Comparison of ENCODE assay signal across 32 mouse cellular contexts in the genomic region with DNA sequence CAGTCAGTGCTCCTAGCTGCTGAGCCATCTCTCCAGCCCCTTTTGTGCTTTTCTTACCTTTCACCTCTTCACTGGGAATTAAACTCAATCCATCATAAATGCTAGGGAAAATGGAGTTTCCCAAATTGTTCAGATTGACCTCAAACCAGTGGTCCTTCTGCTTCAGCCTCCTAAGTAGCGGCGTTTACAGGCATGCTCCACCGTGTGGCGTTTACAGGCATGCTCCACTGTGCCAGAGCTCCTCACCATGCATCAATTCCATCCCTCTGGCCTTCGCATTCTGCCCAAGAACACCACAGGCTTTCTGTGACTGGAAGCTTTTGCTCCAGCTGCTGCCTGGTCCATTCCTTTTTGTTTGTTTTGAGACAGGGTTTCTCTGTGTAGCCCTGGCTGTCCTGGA. TPM values are rescaled to one million over a fixed set of nuclear protein-coding genes. Genes with fewer than 3 reads are reported as not detected.
DNase-seq lines count a peak whose midpoint lies in the region; ATAC-seq and TF ChIP-seq lines count a peak whose summit lies in the region.
"Had no signal": no experiment of that assay in that cellular context is flagged by ENCODE, and none has a peak within 500 bp of the region (broad histone marks: within the 10 kb centered on the region; RNA-seq: fewer than 3 reads in every experiment).

No protein-coding gene starts in this region.

- peaks cover 15% of the 10 kb centered on the region for H3K4me1 ChIP-seq in liver, postnatal 0 days (ENCODE audit: insufficient read depth)
- H3K4me1 ChIP-seq in liver, embryonic 11.5 days (replicated peaks; ENCODE audit: control insufficient read depth, insufficient read depth, low read length), result peaks cover 3% of the 10 kb centered on the region
- peaks cover 5% of the 10 kb centered on the region for H3K4me1 ChIP-seq in testis, adult 2 months (ENCODE audit: control insufficient read depth, insufficient read depth, low read length)
- peaks cover 35% of the 10 kb centered on the region for H3K4me1 ChIP-seq in hindbrain, embryonic 10.5 days (replicated peaks)

- H3K9ac ChIP-seq in liver, postnatal 0 days (replicated peaks), result no peak overlapping the region
- H3K9ac ChIP-seq in liver, embryonic 11.5 days (ENCODE audit: low read depth, low read length), result no peak overlapping the region
- H3K9ac ChIP-seq: embryonic facial prominence, embryonic 12.5 days; heart, embryonic 13.5 days; hindbrain, embryonic 15.5 days; liver, embryonic 15.5 days had no signal

- peaks cover 1% of the 10 kb centered on the region; the same call in 1 of the 2 replicates for H3K36me3 ChIP-seq in liver, postnatal 0 days (replicated peaks; ENCODE audit: insufficient read depth, low read length)
- H3K36me3 ChIP-seq in liver, embryonic 11.5 days (ENCODE audit: control insufficient read depth, insufficient read depth, low read length), result no peaks in the 10 kb centered on the region
- H3K36me3 ChIP-seq in testis, adult 2 months (ENCODE audit: control insufficient read depth, insufficient read depth, low read length), result no peaks in the 10 kb centered on the region
- H3K36me3 ChIP-seq in hindbrain, embryonic 10.5 days, result no peaks in the 10 kb centered on the region
- H3K36me3 ChIP-seq: embryonic facial prominence, embryonic 12.5 days; forebrain, embryonic 10.5 days; heart, embryonic 13.5 days; hindbrain, embryonic 15.5 days had no signal

- no peak overlapping the region for H3K4me2 ChIP-seq in liver, postnatal 0 days (ENCODE audit: low read depth, low read length)
- H3K4me2 ChIP-seq in liver, embryonic 11.5 days, result no peak overlapping the region
- H3K4me2 ChIP-seq: embryonic facial prominence, embryonic 12.5 days; heart, embryonic 13.5 days; hindbrain, embryonic 15.5 days; liver, embryonic 15.5 days; midbrain, embryonic 11.5 days had no signal

- no peak for TF ChIP-seq POLR2A in testis, adult 2 months (IDR thresholded peaks at IDR 0.05; ENCODE audit: control insufficient read depth, low read depth, low read length)

- no peak for ATAC-seq in liver, postnatal 0 days
- ATAC-seq in liver, embryonic 11.5 days (replicated peaks; ENCODE audit: low FRiP score), result no peak
- ATAC-seq in frontal cortex, adult (ENCODE audit: low TSS enrichment), result no peak
- ATAC-seq: forebrain, embryonic 16.5 days; inflammation-experienced regulatory T-cells, adult 6 months had no signal

- TF ChIP-seq EP300 in liver, postnatal 0 days (IDR thresholded peaks at IDR 0.05; ENCODE audit: low read depth), result no peak

- WGBS in liver, postnatal 0 days (ENCODE audit: insufficient replicate concordance), result 72% methylated on average over 5 of the region's 5 CpGs
- 68% methylated on average over 5 of the region's 5 CpGs for WGBS in liver, embryonic 11.5 days
- 72% methylated on average over 5 of the region's 5 CpGs for WGBS in hindbrain, embryonic 10.5 days

- H3K27ac ChIP-seq in liver, postnatal 0 days (ENCODE audit: low read depth), result no peak overlapping the region
- H3K27ac ChIP-seq in liver, embryonic 11.5 days (ENCODE audit: low read depth, low read length), result no peak overlapping the region
- H3K27ac ChIP-seq in testis, adult 2 months (ENCODE audit: control insufficient read depth, insufficient read depth, low read depth, low read length), result no peak overlapping the region
- no peak overlapping the region for H3K27ac ChIP-seq in hindbrain, embryonic 10.5 days
- H3K27ac ChIP-seq: embryonic facial prominence, embryonic 12.5 days; forebrain, embryonic 10.5 days; heart, embryonic 13.5 days; hindbrain, embryonic 15.5 days; liver, embryonic 15.5 days had no signal

- 0 out of 2 replicates have a peak, but pooled peaks have one; percentile 5 for TF ChIP-seq CTCF in liver, postnatal 0 days (IDR thresholded peaks at IDR 0.05; ENCODE audit: low read depth)
- peak; percentile 16; the same call in 1 of the 2 replicates for TF ChIP-seq CTCF in testis, adult 2 months (IDR thresholded peaks at IDR 0.05; ENCODE audit: control insufficient read depth, insufficient read depth, insufficient replicate concordance, low read depth, low read length)

- no peaks in the 10 kb centered on the region for H3K9me3 ChIP-seq in liver, postnatal 0 days (ENCODE audit: low read length)
- H3K9me3 ChIP-seq in liver, embryonic 11.5 days (ENCODE audit: control insufficient read depth, low read length), result no peaks in the 10 kb centered on the region
- no peaks in the 10 kb centered on the region for H3K9me3 ChIP-seq in hindbrain, embryonic 10.5 days
- H3K9me3 ChIP-seq: embryonic facial prominence, embryonic 12.5 days; forebrain, embryonic 10.5 days; heart, embryonic 13.5 days; hindbrain, embryonic 15.5 days; liver, embryonic 15.5 days had no signal

- no peak for DNase-seq in liver, postnatal 0 days
- DNase-seq in liver, embryonic 11.5 days (ENCODE audit: low spot score), result no peak
- no peak for DNase-seq in testis, postnatal 10 days (ENCODE audit: low spot score)
- DNase-seq in R1 (ENCODE audit: low read depth, low spot score), result peak; percentile 67
- no peak for DNase-seq in hindbrain, embryonic 10.5 days (ENCODE audit: low spot score)
- no peak for DNase-seq in adrenal gland, adult 2 months
- DNase-seq: adrenal gland, postnatal 10 days; B cell, adult 2 months; cerebellum, adult 11-12 months; cerebellum, adult 9-11 months; embryo, embryonic 11 days; heart, postnatal 10 days; kidney, adult 2 months; layer of hippocampus, adult 9-11 months; liver; right cerebral cortex, postnatal 14 days; thymus, adult 18-20 months; thymus, postnatal 25 days had no signal

- no peaks in the 10 kb centered on the region for H3K27me3 ChIP-seq in liver, postnatal 0 days (ENCODE audit: insufficient read depth, low read length)
- H3K27me3 ChIP-seq in liver, embryonic 11.5 days (replicated peaks; ENCODE audit: control insufficient read depth, insufficient read depth, low read length), result no peaks in the 10 kb centered on the region
- H3K27me3 ChIP-seq in testis, adult 2 months (ENCODE audit: control insufficient read depth, insufficient read depth, low read length), result no peaks in the 10 kb centered on the region; the same call in none of the 2 replicates
- peaks cover 14% of the 10 kb centered on the region for H3K27me3 ChIP-seq in hindbrain, embryonic 10.5 days (ENCODE audit: insufficient read depth, poor library complexity, severe bottlenecking)
- H3K27me3 ChIP-seq: CH12.LX; embryonic facial prominence, embryonic 12.5 days; heart, embryonic 13.5 days; liver, embryonic 15.5 days had no signal

- H3K4me3 ChIP-seq in liver, postnatal 0 days (ENCODE audit: low read depth, low read length), result no peak overlapping the region
- no peak overlapping the region for H3K4me3 ChIP-seq in liver, embryonic 11.5 days (ENCODE audit: low read depth, low read length)
- no peak overlapping the region for H3K4me3 ChIP-seq in testis, adult 2 months (ENCODE audit: control insufficient read depth, low read depth, low read length)
- H3K4me3 ChIP-seq in hindbrain, embryonic 10.5 days, result no peak overlapping the region
- H3K4me3 ChIP-seq: embryonic facial prominence, embryonic 12.5 days; forebrain, embryonic 10.5 days; heart, embryonic 13.5 days; hindbrain, embryonic 15.5 days; liver, embryonic 15.5 days had no signal

RNA-seq across cellular contexts. Expression of gene Tuba1c, which starts 2.6 kb away (rescaled TPM):
- 149 and 152 TPM in 2 replicates for polyA plus RNA-seq in liver, postnatal 0 days (2015; fragmentation: Nextera tagmentation; extraction: Ambion mirVana)
- 202 and 214 TPM in 2 replicates for polyA plus RNA-seq in liver, embryonic 11.5 days (2014; fragmentation: Nextera tagmentation; extraction: Ambion mirVana)
- 223 and 227 TPM in 2 replicates for polyA plus RNA-seq in testis, adult 2 months (2012; rRNA removed)
- 111 and 135 TPM in 2 replicates for polyA plus RNA-seq in hindbrain, embryonic 10.5 days (2016; fragmentation: Nextera tagmentation; extraction: Ambion mirVana)
- 100 to 1,000 TPM; 270 to 284 TPM for total RNA-seq in adrenal gland, adult 2 months (2021)
- 205 and 318 TPM in 2 replicates for polyA plus RNA-seq in adrenal gland, adult 2 months (2012; rRNA removed)

RNA-seq across cellular contexts. Expression of gene Prph, which starts 27.9 kb away (rescaled TPM):
- polyA plus RNA-seq in liver, postnatal 0 days (2015; fragmentation: Nextera tagmentation; extraction: Ambion mirVana), result 0.53 and 0.85 TPM in 2 replicates
- 0.36 and 0.90 TPM in 2 replicates for polyA plus RNA-seq in liver, embryonic 11.5 days (2014; fragmentation: Nextera tagmentation; extraction: Ambion mirVana)
- 0.14 and 0.36 TPM in 2 replicates for polyA plus RNA-seq in testis, adult 2 months (2012; rRNA removed)
- 9.7 and 14.4 TPM in 2 replicates for polyA plus RNA-seq in hindbrain, embryonic 10.5 days (2016; fragmentation: Nextera tagmentation; extraction: Ambion mirVana)
- under 1 TPM; 0.43 to 0.86 TPM for total RNA-seq in adrenal gland, adult 2 months (2021)
- 2.4 and 8.5 TPM in 2 replicates for polyA plus RNA-seq in adrenal gland, adult 2 months (2012; rRNA removed)
- total RNA-seq: hematopoietic stem cell, adult 5-6 weeks had no signal
- polyA plus RNA-seq: inflammation-experienced regulatory T-cells, adult 6 months had no signal

RNA-seq across cellular contexts. Expression of gene Troap, which starts 47.3 kb away (rescaled TPM):
- polyA plus RNA-seq in liver, postnatal 0 days (2015; fragmentation: Nextera tagmentation; extraction: Ambion mirVana), result 5.6 and 6.7 TPM in 2 replicates
- polyA plus RNA-seq in liver, embryonic 11.5 days (2014; fragmentation: Nextera tagmentation; extraction: Ambion mirVana), result 26.5 and 27.8 TPM in 2 replicates
- polyA plus RNA-seq in testis, adult 2 months (2012; rRNA removed), result 15.2 and 17.5 TPM in 2 replicates
- 41.6 and 46.8 TPM in 2 replicates for polyA plus RNA-seq in hindbrain, embryonic 10.5 days (2016; fragmentation: Nextera tagmentation; extraction: Ambion mirVana)
- total RNA-seq in adrenal gland, adult 2 months (2021), result under 1 TPM; 0.73 to 0.78 TPM
- polyA plus RNA-seq in adrenal gland, adult 2 months (2012; rRNA removed), result 2.8 and 5.2 TPM in 2 replicates
- total RNA-seq: gastrocnemius, adult 8-10 months; left cerebral cortex, adult 18-20 months had no signal
